Mouse (Mus musculus) forebrain, embryonic 10.5 days (tissue): Measurements from ENCODE around the gene Tor3a. TPM values are rescaled to one million over a fixed set of nuclear protein-coding genes. Genes with fewer than 3 reads are reported as not detected.

ENCODE experiments used
- DNase-seq: peaks from one replicate; pipeline ENCODE4 v3.0.0-alpha.2; 2017; ENCODE audit warnings: low spot score; ENCODE audit errors: extremely low spot score
- H3K27ac ChIP-seq: fragments of 300-500 bp; sonication (generic); 2 replicates; pipeline ENCODE4 v1.5.1; 2016; ENCODE audit warnings: mild to moderate bottlenecking
- H3K27me3 ChIP-seq: fragments of 300-500 bp; sonication (generic); 2 replicates; pipeline ENCODE4 v1.6.1; 2016; ENCODE audit warnings: mild to moderate bottlenecking; ENCODE audit not compliant: poor library complexity, severe bottlenecking
- H3K36me3 ChIP-seq: fragments of 300-500 bp; sonication (generic); replicated peaks from 2 replicates; pipeline ENCODE4 v1.6.1; 2016; ENCODE audit warnings: mild to moderate bottlenecking, moderate library complexity
- H3K4me1 ChIP-seq: fragments of 300-500 bp; sonication (generic); 2 replicates; pipeline ENCODE4 v1.6.1; 2016
- H3K4me3 ChIP-seq: fragments of 300-500 bp; sonication (generic); 2 replicates; pipeline ENCODE4 v1.5.1; 2016; ENCODE audit warnings: mild to moderate bottlenecking, moderate library complexity
- H3K9me3 ChIP-seq: fragments of 300-500 bp; sonication (generic); 2 replicates; pipeline ENCODE4 v1.6.1; 2016; ENCODE audit warnings: mild to moderate bottlenecking, moderate library complexity
- WGBS: fragments of 180-500 bp; shearing (Covaris S2); methylation state at CpG from one replicate; pipeline ENCODE4 v1.1.7; 2016; 5-methylcytosine and 5-hydroxymethylcytosine counted together
- polyA plus RNA-seq: library from polyadenylated mRNA; unstranded; fragments of >200 nt; fragmentation: Nextera tagmentation; extraction: Ambion mirVana; gene quantifications from 2 replicates; pipeline ENCODE4 v1.2.1, GENCODE M21; 2016

Gene Tor3a
- polyA plus RNA-seq, 1 experiment from 2014 or later = 6.2 TPM

- 76% methylated on average over 4 of the region's 4 CpGs for WGBS
- no peak for DNase-seq
- no peaks in the 10 kb centered on the region for H3K9me3 ChIP-seq
- peak overlapping the region; percentile 1; the same call in 1 of the 2 replicates for H3K27ac ChIP-seq
- peaks cover 22% of the 10 kb centered on the region for H3K36me3 ChIP-seq
- H3K4me3 ChIP-seq = no peak overlapping the region
- no peaks in the 10 kb centered on the region for H3K27me3 ChIP-seq
- peaks cover 40% of the 10 kb centered on the region for H3K4me1 ChIP-seq
Observed at GRCm38 (mm10) chr1:156620292-156620909, 53.8 kb downstream of the Tor3a start.

- 44% methylated on average over 4 of the region's 4 CpGs for WGBS
- no peaks in the 10 kb centered on the region for H3K27me3 ChIP-seq
- H3K9me3 ChIP-seq = no peaks in the 10 kb centered on the region
- DNase-seq = no peak
- H3K4me1 ChIP-seq = peaks cover 64% of the 10 kb centered on the region
- H3K4me3 ChIP-seq = no peak overlapping the region
- H3K27ac ChIP-seq = 0 out of 2 replicates have a peak overlapping the region, but pooled peaks have one; percentile 9
- H3K36me3 ChIP-seq = peaks cover 5% of the 10 kb centered on the region
Observed at GRCm38 (mm10) chr1:156617811-156618210, 56.3 kb downstream of the Tor3a start.

GRCm38 (mm10) chr1:156616989-156617598 is 57.1 kb downstream of the Tor3a start:
- H3K9me3 ChIP-seq = no peaks in the 10 kb centered on the region
- peak overlapping the region; percentile 53 for H3K27ac ChIP-seq
- peaks cover 64% of the 10 kb centered on the region for H3K4me1 ChIP-seq
- DNase-seq = no peak
- H3K4me3 ChIP-seq = peak overlapping the region; percentile 20
- WGBS = 40% methylated on average over 12 of the region's 12 CpGs
- H3K36me3 ChIP-seq = no peaks in the 10 kb centered on the region; the same call in 1 of the 2 replicates
- no peaks in the 10 kb centered on the region for H3K27me3 ChIP-seq

GRCm38 (mm10) chr1:156615381-156616133 is 58.6 kb downstream of the Tor3a start:
- Histone ChIP-seq H3K9me3 (no peaks in the 10 kb centered on the region), H3K27me3 (no peaks in the 10 kb centered on the region), H3K4me3 (peak overlapping the region; percentile 29), H3K27ac (peak overlapping the region; percentile 66), H3K36me3 (peaks cover 12% of the 10 kb centered on the region), H3K4me1 (peaks cover 64% of the 10 kb centered on the region)
- WGBS = 25% methylated on average over 13 of the region's 13 CpGs
- peak; percentile 39 for DNase-seq

GRCm38 (mm10) chr1:156614710-156615109 is 59.4 kb downstream of the Tor3a start:
- no peak for DNase-seq
- H3K4me1 ChIP-seq = peaks cover 59% of the 10 kb centered on the region
- no peak overlapping the region for H3K4me3 ChIP-seq
- peaks cover 12% of the 10 kb centered on the region for H3K36me3 ChIP-seq
- no peak overlapping the region for H3K27ac ChIP-seq
- no peaks in the 10 kb centered on the region for H3K27me3 ChIP-seq
- WGBS = 77% methylated on average over 1 of the region's 1 CpGs
- no peaks in the 10 kb centered on the region for H3K9me3 ChIP-seq

- Histone ChIP-seq H3K36me3 (peaks cover 12% of the 10 kb centered on the region), H3K27me3 (no peaks in the 10 kb centered on the region), H3K4me1 (peaks cover 63% of the 10 kb centered on the region), H3K9me3 (no peaks in the 10 kb centered on the region), H3K27ac (peak overlapping the region; percentile 82), H3K4me3 (peak overlapping the region; percentile 28)
- peak; percentile 59 for DNase-seq
- 6% methylated on average over 9 of the region's 9 CpGs for WGBS
Observed at GRCm38 (mm10) chr1:156613855-156614530, 60.2 kb downstream of the Tor3a start.

- 94% methylated on average over 1 of the region's 1 CpGs for WGBS
- H3K4me3 ChIP-seq = no peak overlapping the region
- H3K36me3 ChIP-seq = peaks cover 12% of the 10 kb centered on the region
- no peaks in the 10 kb centered on the region for H3K27me3 ChIP-seq
- no peak for DNase-seq
- peaks cover 37% of the 10 kb centered on the region for H3K4me1 ChIP-seq
- H3K27ac ChIP-seq = no peak overlapping the region
- no peaks in the 10 kb centered on the region for H3K9me3 ChIP-seq
Observed at GRCm38 (mm10) chr1:156610257-156610656, 63.9 kb downstream of the Tor3a start.

GRCm38 (mm10) chr1:156608496-156608895 is 65.7 kb downstream of the Tor3a start:
- Histone ChIP-seq H3K36me3 (peaks cover 12% of the 10 kb centered on the region), H3K4me3 (no peak overlapping the region), H3K4me1 (peaks cover 21% of the 10 kb centered on the region), H3K9me3 (no peaks in the 10 kb centered on the region), H3K27ac (no peak overlapping the region), H3K27me3 (no peaks in the 10 kb centered on the region)
- WGBS = 93% methylated on average over 2 of the region's 2 CpGs
- no peak for DNase-seq

GRCm38 (mm10) chr1:156605940-156606339 is 68.2 kb downstream of the Tor3a start:
- Histone ChIP-seq H3K9me3 (no peaks in the 10 kb centered on the region), H3K4me1 (peaks cover 15% of the 10 kb centered on the region), H3K36me3 (peaks cover 2% of the 10 kb centered on the region; the same call in 1 of the 2 replicates), H3K27me3 (no peaks in the 10 kb centered on the region), H3K27ac (no peak overlapping the region), H3K4me3 (no peak overlapping the region)
- 88% methylated on average over 2 of the region's 2 CpGs for WGBS
- DNase-seq = no peak

- DNase-seq = no peak
- 84% methylated on average over 12 of the region's 12 CpGs for WGBS
- peak overlapping the region; percentile 25; the same call in 1 of the 2 replicates for H3K27ac ChIP-seq
- H3K9me3 ChIP-seq = no peaks in the 10 kb centered on the region
- H3K4me1 ChIP-seq = peaks cover 15% of the 10 kb centered on the region
- H3K36me3 ChIP-seq = no peaks in the 10 kb centered on the region
- no peaks in the 10 kb centered on the region for H3K27me3 ChIP-seq
- no peak overlapping the region for H3K4me3 ChIP-seq
Observed at GRCm38 (mm10) chr1:156605094-156605866, 68.9 kb downstream of the Tor3a start.
